Mouse (Mus musculus): ENCODE results near the gene Scn9a. TPM values are rescaled to one million over a fixed set of nuclear protein-coding genes. Genes with fewer than 3 reads are reported as not detected.

Gene Scn9a
- total RNA-seq (2021), result 1 to 10 TPM; 3.4 to 4.1 TPM
- long read RNA-seq, experiment 1, partial matches to known transcripts, result 1 of 2 reads
- long read RNA-seq, experiment 1, other reads (novel, unspliced or antisense), result 1 of 2 reads
- long read RNA-seq, experiment 2, result 0 reads

- DNase-seq (ENCODE audit: extremely low spot score in 1 of 2, low spot score in 2 of 2), result peak; percentile 29 to 49
- H3K27ac ChIP-seq, result no peak within 1 kb of the TSS
- peak within 1 kb of the TSS; percentile 58 for H3K4me3 ChIP-seq
- no peak for TF ChIP-seq CTCF (IDR thresholded peaks at IDR 0.05)
- intact Hi-C loops (cut with DNase I), result no loop called here
Measured at GRCm38 (mm10) chr2:66634580-66635359, at the start of gene Scn9a. Scn9a (minus strand) TSS chr2:66634962.

DNA sequence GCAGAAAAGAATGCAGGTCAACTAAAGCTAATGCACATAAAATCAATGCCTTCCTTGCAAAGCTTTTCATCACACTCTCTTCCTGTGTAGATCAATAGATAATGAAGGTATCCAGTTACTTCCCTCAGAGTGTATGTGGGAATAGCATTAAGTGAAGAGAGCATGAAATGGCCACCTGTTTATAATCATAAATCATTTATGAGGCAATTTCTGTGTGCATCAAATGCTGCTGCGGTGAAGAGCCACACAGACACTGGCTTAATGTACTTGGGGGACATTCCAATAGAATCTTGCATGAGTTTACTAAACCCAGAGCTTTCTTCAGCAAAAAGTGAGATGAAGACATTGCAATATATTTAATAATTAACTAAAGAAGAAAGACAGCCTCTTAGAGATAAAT, 27.2 kb upstream of the Scn9a start:
- DNase-seq (ENCODE audit: extremely low spot score in 1 of 2, low spot score in 2 of 2), result no peak
- intact Hi-C loops (cut with DNase I), result no loop called here
- no peak overlapping the region for H3K27ac ChIP-seq
- no peak for TF ChIP-seq CTCF (IDR thresholded peaks at IDR 0.05)
- no peak overlapping the region for H3K4me3 ChIP-seq

DNA sequence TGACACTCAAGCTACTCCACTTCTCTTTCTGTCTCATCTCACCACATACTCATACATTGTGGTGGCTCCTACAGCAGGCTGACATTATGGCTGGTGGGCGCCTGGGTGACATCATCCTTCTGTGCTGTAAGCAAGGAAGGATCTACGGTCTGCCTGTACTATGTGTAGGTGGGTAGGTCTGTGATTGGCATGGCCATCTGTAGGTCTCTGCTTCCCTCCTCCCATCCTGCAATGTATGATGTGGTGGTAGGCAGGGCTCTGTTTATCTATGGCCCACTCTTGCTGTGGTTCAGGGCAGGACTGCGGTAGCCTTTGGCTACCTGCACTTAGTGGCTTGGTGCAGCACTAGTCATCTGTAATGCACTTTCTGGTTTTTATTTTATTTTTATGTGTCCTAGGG, 21.7 kb upstream of the Scn9a start:
- Histone ChIP-seq H3K27ac (no peak overlapping the region), H3K4me3 (no peak overlapping the region)
- TF ChIP-seq CTCF (IDR thresholded peaks at IDR 0.05), result no peak
- intact Hi-C loops (cut with DNase I), result no loop called here
- no peak for DNase-seq (ENCODE audit: extremely low spot score in 1 of 2, low spot score in 2 of 2)

DNA sequence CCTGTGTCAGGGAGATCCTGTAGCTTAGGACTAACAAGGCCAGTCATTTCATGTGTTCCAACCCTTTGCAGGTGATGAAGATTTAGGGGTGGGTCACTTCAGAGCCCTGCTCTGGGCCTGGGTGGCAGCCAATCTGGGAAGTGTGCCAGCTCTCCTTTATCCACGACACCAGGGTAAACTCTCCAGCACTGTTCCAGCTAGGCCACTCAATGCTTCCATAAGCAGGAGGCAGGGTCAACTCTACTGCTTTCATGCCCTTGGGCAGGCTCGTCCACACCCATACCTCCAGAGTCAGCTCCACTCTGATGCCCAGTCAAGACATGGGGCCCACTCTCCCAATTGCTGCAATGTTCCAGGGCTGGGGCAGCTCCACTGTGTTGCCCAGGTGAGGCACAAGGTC, 20.7 kb upstream of the Scn9a start:
- Histone ChIP-seq H3K4me3 (no peak overlapping the region), H3K27ac (no peak overlapping the region)
- DNase-seq (ENCODE audit: extremely low spot score in 1 of 2, low spot score in 2 of 2), result no peak
- no peak for TF ChIP-seq CTCF (IDR thresholded peaks at IDR 0.05)
- intact Hi-C loops (cut with DNase I), result no loop called here

GRCm38 (mm10) chr2:66644384-66644783, 9.6 kb upstream of the Scn9a start:
- DNase-seq (ENCODE audit: extremely low spot score in 1 of 2, low spot score in 2 of 2), result no peak
- Histone ChIP-seq H3K4me3 (no peak overlapping the region), H3K27ac (no peak overlapping the region)
- TF ChIP-seq CTCF (IDR thresholded peaks at IDR 0.05), result peak; percentile 71
- intact Hi-C loops (cut with DNase I), result loop anchor here (1.0 to 5.0 kb wide), 5 partner anchors 158 to 1252 kb away; partner anchors contain the start of gene Ttc21b

GRCm38 (mm10) chr2:66632728-66633127, 2.0 kb downstream of the Scn9a start:
- intact Hi-C loops (cut with DNase I), result no loop called here
- Histone ChIP-seq H3K4me3 (no peak overlapping the region), H3K27ac (no peak overlapping the region)
- TF ChIP-seq CTCF (IDR thresholded peaks at IDR 0.05), result no peak
- no peak for DNase-seq (ENCODE audit: extremely low spot score in 1 of 2, low spot score in 2 of 2)

- no peak for DNase-seq (ENCODE audit: extremely low spot score in 1 of 2, low spot score in 2 of 2)
- intact Hi-C loops (cut with DNase I), result no loop called here
- H3K4me3 ChIP-seq, result no peak overlapping the region
- TF ChIP-seq CTCF (IDR thresholded peaks at IDR 0.05), result no peak
- no peak overlapping the region for H3K27ac ChIP-seq
Measured at GRCm38 (mm10) chr2:66611091-66611490, 23.7 kb downstream of the Scn9a start.

DNA sequence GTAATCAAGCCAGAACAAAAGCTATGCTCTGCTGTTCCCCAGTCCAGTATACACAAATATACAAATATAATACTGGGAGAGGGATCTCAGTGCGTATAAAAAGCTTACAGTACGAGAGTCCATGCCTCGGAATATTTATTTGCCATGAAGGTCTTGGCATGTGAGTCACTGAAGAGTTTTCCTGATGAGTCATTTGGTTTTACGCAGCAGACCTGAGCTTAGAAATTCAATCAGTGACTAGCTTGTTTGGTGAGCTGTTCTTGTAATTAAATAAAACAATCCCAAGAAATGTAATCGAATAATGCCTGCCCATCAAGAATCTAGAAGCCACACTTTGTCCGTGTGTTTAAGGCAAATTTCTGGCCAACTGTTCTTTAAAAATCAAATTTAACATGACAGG, 37.4 kb downstream of the Scn9a start:
- Histone ChIP-seq H3K4me3 (no peak overlapping the region), H3K27ac (no peak overlapping the region)
- DNase-seq (ENCODE audit: extremely low spot score in 1 of 2, low spot score in 2 of 2), result no peak
- no peak for TF ChIP-seq CTCF (IDR thresholded peaks at IDR 0.05)
- intact Hi-C loops (cut with DNase I), result no loop called here

DNA sequence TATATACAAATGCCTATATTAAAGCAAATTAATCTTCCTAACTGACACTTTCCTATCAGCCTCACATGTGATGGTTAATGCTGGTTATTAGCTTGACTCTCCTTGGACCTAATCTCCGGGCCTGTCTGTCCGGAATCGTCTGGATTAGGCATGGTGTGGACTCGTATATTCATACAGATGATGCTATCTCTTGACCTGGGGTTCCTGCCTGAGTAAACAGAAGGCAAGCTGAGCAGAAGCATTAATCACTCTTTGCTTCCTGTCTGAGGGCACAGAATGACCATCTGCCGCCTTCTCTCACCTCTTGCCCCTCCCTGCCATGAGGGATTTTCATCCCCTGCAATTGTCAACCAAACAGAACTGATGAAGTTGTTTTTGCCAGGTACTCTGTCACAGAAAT, 38.6 kb downstream of the Scn9a start:
- Histone ChIP-seq H3K27ac (no peak overlapping the region), H3K4me3 (no peak overlapping the region)
- intact Hi-C loops (cut with DNase I), result no loop called here
- no peak for TF ChIP-seq CTCF (IDR thresholded peaks at IDR 0.05)
- DNase-seq (ENCODE audit: extremely low spot score in 1 of 2, low spot score in 2 of 2), result no peak

DNA sequence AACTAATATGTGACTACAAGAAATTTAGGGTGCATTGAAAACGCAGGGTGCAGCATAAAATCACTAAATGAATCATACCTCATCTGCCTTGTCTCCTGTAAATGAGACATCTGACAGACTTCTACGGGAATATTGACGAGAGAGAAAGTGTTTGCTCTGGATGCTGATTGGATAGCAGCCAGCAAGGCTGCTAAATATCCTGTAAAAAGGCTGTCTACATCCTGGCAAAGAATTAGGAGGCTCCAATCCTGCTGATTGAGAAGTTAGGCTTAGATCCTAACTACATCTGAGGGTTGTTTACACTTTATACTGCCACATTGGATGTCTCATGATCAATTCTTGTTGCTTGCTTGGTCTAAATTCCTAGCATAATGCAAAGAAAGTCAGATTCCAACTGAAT, 44.6 kb downstream of the Scn9a start:
- intact Hi-C loops (cut with DNase I), result no loop called here
- no peak for DNase-seq (ENCODE audit: extremely low spot score in 1 of 2, low spot score in 2 of 2)
- TF ChIP-seq CTCF (IDR thresholded peaks at IDR 0.05), result no peak
- Histone ChIP-seq H3K4me3 (no peak overlapping the region), H3K27ac (no peak overlapping the region)

GRCm38 (mm10) chr2:66580026-66580808, 54.5 kb downstream of the Scn9a start:
- TF ChIP-seq CTCF (IDR thresholded peaks at IDR 0.05), result no peak
- no peak overlapping the region for H3K27ac ChIP-seq
- H3K4me3 ChIP-seq, result no peak overlapping the region
- intact Hi-C loops (cut with DNase I), result no loop called here
- DNase-seq (ENCODE audit: extremely low spot score in 1 of 2, low spot score in 2 of 2), result no peak

DNA sequence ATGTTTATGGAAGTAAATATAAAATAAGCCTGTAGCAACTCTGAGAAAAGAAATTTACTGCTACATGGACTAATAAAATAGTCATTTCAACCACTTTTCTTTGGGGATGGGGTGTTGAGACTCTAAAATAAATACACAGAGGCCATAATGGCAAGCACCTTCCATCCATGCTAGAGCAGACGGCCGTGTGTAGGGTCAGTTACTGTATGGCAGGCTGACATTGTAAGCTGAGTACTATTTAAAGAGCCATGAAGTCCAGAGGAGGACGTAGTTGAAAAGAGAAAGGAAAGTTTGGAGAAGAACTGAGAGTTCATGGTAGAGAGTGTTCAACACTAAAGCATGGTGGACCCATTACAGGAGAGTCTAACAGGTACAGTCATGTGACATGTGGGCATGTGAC, 86.5 kb downstream of the Scn9a start:
- intact Hi-C loops (cut with DNase I), result no loop called here
- DNase-seq (ENCODE audit: extremely low spot score in 1 of 2, low spot score in 2 of 2), result no peak
- TF ChIP-seq CTCF (IDR thresholded peaks at IDR 0.05), result no peak
- Histone ChIP-seq H3K27ac (no peak overlapping the region), H3K4me3 (no peak overlapping the region)

All from left cerebral cortex, adult 2 months (tissue).